Mouse (Mus musculus) forebrain, embryonic 11.5 days (tissue): ENCODE results near the gene Tctn1. TPM values are rescaled to one million over a fixed set of nuclear protein-coding genes. Genes with fewer than 3 reads are reported as not detected.

Source experiments
- ATAC-seq: fragments of 200-750 bp; cut with Nextera tagmentation; replicated peaks from 2 replicates; pipeline ENCODE4 v1.8.0; 2017; ENCODE audit warnings: moderate TSS enrichment; ENCODE audit not compliant: low FRiP score
- DNase-seq: peaks from one replicate; pipeline ENCODE4 v3.0.0-alpha.2; 2017; ENCODE audit warnings: low spot score
- H3K27ac ChIP-seq: fragments of 300-500 bp; sonication (generic); 2 replicates; pipeline ENCODE4 v1.5.1; 2014; ENCODE audit warnings: low read depth, low read length
- H3K27me3 ChIP-seq: fragments of 300-500 bp; sonication (generic); 2 replicates; pipeline ENCODE4 v1.6.1; 2014; ENCODE audit warnings: mild to moderate bottlenecking, low read length, mixed read lengths; ENCODE audit not compliant: control insufficient read depth, insufficient read depth
- H3K36me3 ChIP-seq: fragments of 300-500 bp; sonication (generic); 2 replicates; pipeline ENCODE4 v1.6.1; 2014; ENCODE audit warnings: mild to moderate bottlenecking, low read length, moderate library complexity, mixed read lengths; ENCODE audit not compliant: control insufficient read depth, insufficient read depth
- H3K4me1 ChIP-seq: fragments of 300-500 bp; sonication (generic); replicated peaks from 2 replicates; pipeline ENCODE4 v1.6.1; 2014; ENCODE audit warnings: low read length, mixed read lengths; ENCODE audit not compliant: control insufficient read depth, insufficient read depth
- H3K4me2 ChIP-seq: fragments of 300-500 bp; sonication (generic); 2 replicates; pipeline ENCODE4 v1.6.1; 2014; ENCODE audit warnings: low read depth, mild to moderate bottlenecking, low read length, moderate library complexity, mixed read lengths; ENCODE audit not compliant: severe bottlenecking
- H3K4me3 ChIP-seq: fragments of 300-500 bp; sonication (generic); 2 replicates; pipeline ENCODE4 v1.5.1; 2014; ENCODE audit warnings: low read depth, low read length
- H3K9ac ChIP-seq: fragments of 300-500 bp; sonication (generic); 2 replicates; pipeline ENCODE4 v1.6.1; 2014; ENCODE audit warnings: low read length
- H3K9me3 ChIP-seq: fragments of 300-500 bp; sonication (generic); 2 replicates; pipeline ENCODE4 v1.6.1; 2016; ENCODE audit warnings: low read length, mixed read lengths; ENCODE audit not compliant: control insufficient read depth
- whole genome bisulfite sequencing: fragments of 180-500 bp; shearing (Covaris S2); extraction: QIAGEN DNeasy Blood & Tissue Kit; methylation state at CpG from one replicate; pipeline ENCODE4 v1.1.7; 2014; 5-methylcytosine and 5-hydroxymethylcytosine counted together
- polyA plus RNA-seq: library from polyadenylated mRNA; unstranded; fragments of >200 nt; fragmentation: Nextera tagmentation; extraction: Ambion mirVana; gene quantifications from 2 replicates; pipeline ENCODE4 v1.2.1, GENCODE M21; 2014

Tctn1 gene
- polyA plus RNA-seq, 1 experiment from 2014 or later, result 7.5 TPM

- ATAC-seq, result no peak
- no peak for DNase-seq
- Histone ChIP-seq H3K4me3 (no peak overlapping the region), H3K4me1 (peaks cover 6% of the 10 kb centered on the region), H3K36me3 (no peaks in the 10 kb centered on the region; the same call in 1 of the 2 replicates), H3K4me2 (no peak overlapping the region), H3K27ac (no peak overlapping the region), H3K9ac (no peak overlapping the region), H3K27me3 (no peaks in the 10 kb centered on the region), H3K9me3 (no peaks in the 10 kb centered on the region)
- 75% methylated on average over 6 of the region's 6 CpGs for WGBS
Measured at GRCm38 (mm10) chr5:122291149-122291548, 26.9 kb upstream of the Tctn1 start.

GRCm38 (mm10) chr5:122288147-122288811 is 24.0 kb upstream of the Tctn1 start:
- WGBS, result 87% methylated on average over 4 of the region's 4 CpGs
- ATAC-seq (no peak), DNase-seq (no peak)
- H3K9ac ChIP-seq, result no peak overlapping the region
- H3K4me2 ChIP-seq, result no peak overlapping the region
- no peaks in the 10 kb centered on the region for H3K9me3 ChIP-seq
- no peaks in the 10 kb centered on the region; the same call in 1 of the 2 replicates for H3K36me3 ChIP-seq
- no peak overlapping the region for H3K4me3 ChIP-seq
- no peak overlapping the region for H3K27ac ChIP-seq
- peaks cover 5% of the 10 kb centered on the region for H3K4me1 ChIP-seq
- no peaks in the 10 kb centered on the region for H3K27me3 ChIP-seq

GRCm38 (mm10) chr5:122287026-122287425 is 22.8 kb upstream of the Tctn1 start:
- H3K27ac ChIP-seq, result no peak overlapping the region
- H3K4me3 ChIP-seq, result no peak overlapping the region
- 91% methylated on average over 4 of the region's 4 CpGs for WGBS
- ATAC-seq (no peak), DNase-seq (no peak)
- no peaks in the 10 kb centered on the region for H3K27me3 ChIP-seq
- H3K9me3 ChIP-seq, result no peaks in the 10 kb centered on the region
- H3K4me1 ChIP-seq, result peaks cover 5% of the 10 kb centered on the region
- H3K36me3 ChIP-seq, result no peaks in the 10 kb centered on the region; the same call in 1 of the 2 replicates
- no peak overlapping the region for H3K9ac ChIP-seq
- no peak overlapping the region for H3K4me2 ChIP-seq

- WGBS, result 91% methylated on average over 10 of the region's 10 CpGs
- H3K4me2 ChIP-seq, result no peak overlapping the region
Measured at GRCm38 (mm10) chr5:122286191-122286590, 21.9 kb upstream of the Tctn1 start.

GRCm38 (mm10) chr5:122285767-122286150 is 21.5 kb upstream of the Tctn1 start:
- Histone ChIP-seq H3K4me3 (peak overlapping the region; percentile 98), H3K27me3 (no peaks in the 10 kb centered on the region), H3K9ac (no peak overlapping the region), H3K4me1 (peaks cover 5% of the 10 kb centered on the region), H3K36me3 (no peaks in the 10 kb centered on the region; the same call in 1 of the 2 replicates), H3K27ac (no peak overlapping the region), H3K4me2 (peak overlapping the region; percentile 96), H3K9me3 (no peaks in the 10 kb centered on the region)
- DNase-seq (no peak), ATAC-seq (no peak)
- WGBS, result 55% methylated on average over 7 of the region's 7 CpGs

More at GRCm38 (mm10) chr5:122286191-122286590, 21.9 kb upstream of the Tctn1 start:
- Histone ChIP-seq H3K9me3 (no peaks in the 10 kb centered on the region), H3K36me3 (no peaks in the 10 kb centered on the region; the same call in 1 of the 2 replicates), H3K27ac (no peak overlapping the region), H3K27me3 (no peaks in the 10 kb centered on the region), H3K4me1 (peaks cover 5% of the 10 kb centered on the region), H3K9ac (no peak overlapping the region), H3K4me3 (no peak overlapping the region)
- no peak for DNase-seq
- no peak for ATAC-seq

GRCm38 (mm10) chr5:122285029-122285766 is 20.9 kb upstream of the Tctn1 start:
- no peak overlapping the region for H3K27ac ChIP-seq
- DNase-seq, result peak; percentile 72
- 2% methylated on average over 34 of the region's 34 CpGs for WGBS

GRCm38 (mm10) chr5:122284183-122285028 is 20.1 kb upstream of the Tctn1 start, which contains the start of gene Pptc7:
Gene Pptc7 (plus strand): TSS chr5:122284365.
- H3K4me1 ChIP-seq, result peaks cover 5% of the 10 kb centered on the region
- H3K36me3 ChIP-seq, result no peaks in the 10 kb centered on the region; the same call in 1 of the 2 replicates
- H3K27ac ChIP-seq, result 0 out of 2 replicates have a peak within 1 kb of the TSS, but pooled peaks have one; percentile 12
- under 1% methylated on average over 109 of the region's 114 CpGs for WGBS
- DNase-seq (peak; percentile 97), ATAC-seq (peak; percentile 96)
- H3K27me3 ChIP-seq, result no peaks in the 10 kb centered on the region
- H3K9me3 ChIP-seq, result no peaks in the 10 kb centered on the region
- H3K4me3 ChIP-seq, result peak within 1 kb of the TSS; percentile 98
- H3K9ac ChIP-seq, result peak within 1 kb of the TSS; percentile 91
- peak within 1 kb of the TSS; percentile 96 for H3K4me2 ChIP-seq

More at GRCm38 (mm10) chr5:122285029-122285766, 20.9 kb upstream of the Tctn1 start:
- H3K27me3 ChIP-seq, result no peaks in the 10 kb centered on the region
- H3K9me3 ChIP-seq, result no peaks in the 10 kb centered on the region
- H3K36me3 ChIP-seq, result no peaks in the 10 kb centered on the region; the same call in 1 of the 2 replicates
- peak overlapping the region; percentile 96 for H3K4me2 ChIP-seq
- peaks cover 5% of the 10 kb centered on the region for H3K4me1 ChIP-seq
- H3K9ac ChIP-seq, result peak overlapping the region; percentile 91
- peak; percentile 42; the same call in 1 of the 2 replicates for ATAC-seq
- H3K4me3 ChIP-seq, result peak overlapping the region; percentile 98

GRCm38 (mm10) chr5:122283828-122284182 is 19.5 kb upstream of the Tctn1 start:
- 0 out of 2 replicates have a peak, but pooled peaks have one; percentile 10 for ATAC-seq
- H3K27ac ChIP-seq, result no peak overlapping the region
- WGBS, result 18% methylated on average over 2 of the region's 2 CpGs

More at GRCm38 (mm10) chr5:122283828-122284182, 19.5 kb upstream of the Tctn1 start:
- H3K27me3 ChIP-seq, result no peaks in the 10 kb centered on the region
- H3K4me3 ChIP-seq, result peak overlapping the region; percentile 98; the same call in 1 of the 2 replicates
- no peak for DNase-seq
- no peaks in the 10 kb centered on the region for H3K36me3 ChIP-seq
- peak overlapping the region; percentile 96; the same call in 1 of the 2 replicates for H3K4me2 ChIP-seq
- H3K9me3 ChIP-seq, result no peaks in the 10 kb centered on the region
- H3K4me1 ChIP-seq, result peaks cover 5% of the 10 kb centered on the region
- no peak overlapping the region; the same call in 1 of the 2 replicates for H3K9ac ChIP-seq
